Mouse (Mus musculus): ENCODE measurements around the gene Tacstd2.
"Not testable (repeated sequence)": the region's sequence is repeated elsewhere in the genome, so short reads cannot be mapped to it uniquely, and the experiment has no call there.

Gene Tacstd2

DNA sequence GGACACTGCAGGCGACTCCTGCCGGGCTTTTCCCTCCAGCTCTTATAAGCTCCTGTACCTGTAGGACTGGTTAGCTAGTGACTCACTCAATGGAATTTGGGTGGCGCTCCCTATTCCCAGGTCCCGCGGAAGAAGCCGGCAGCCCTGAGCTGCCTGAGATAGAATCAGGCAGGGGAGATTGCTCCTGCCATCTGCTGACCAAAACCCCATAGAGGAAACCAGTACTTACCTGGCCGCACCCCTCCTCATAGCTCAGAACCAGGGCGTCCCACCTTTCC, at the start of gene Tacstd2:
Tacstd2 (minus strand) TSS at position 20 of the 278 bp plus-strand sequence.
- DNase-seq (ENCODE audit: low spot score in 2 of 2), result no peak

DNA sequence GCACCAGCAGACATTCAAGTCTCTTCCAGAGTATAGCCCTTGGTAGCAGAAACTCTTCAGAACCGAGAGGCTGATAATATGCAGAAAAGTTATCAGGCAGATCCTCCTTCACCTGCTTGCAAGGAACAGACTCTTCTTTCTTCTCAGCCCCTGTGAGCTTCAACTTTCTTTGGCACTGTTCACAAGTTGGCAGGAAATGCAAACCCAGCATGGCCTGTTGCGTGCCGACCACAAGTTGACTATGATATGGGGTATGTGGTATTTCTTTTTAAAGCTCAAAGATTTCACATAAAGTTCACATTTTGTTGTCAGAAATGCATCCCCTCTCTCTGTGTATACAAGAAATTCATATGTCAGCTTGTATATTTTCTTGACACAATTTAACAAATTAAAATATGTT, 30.7 kb upstream of the Tacstd2 start:
- DNase-seq (ENCODE audit: low spot score in 2 of 2), result no peak

DNA sequence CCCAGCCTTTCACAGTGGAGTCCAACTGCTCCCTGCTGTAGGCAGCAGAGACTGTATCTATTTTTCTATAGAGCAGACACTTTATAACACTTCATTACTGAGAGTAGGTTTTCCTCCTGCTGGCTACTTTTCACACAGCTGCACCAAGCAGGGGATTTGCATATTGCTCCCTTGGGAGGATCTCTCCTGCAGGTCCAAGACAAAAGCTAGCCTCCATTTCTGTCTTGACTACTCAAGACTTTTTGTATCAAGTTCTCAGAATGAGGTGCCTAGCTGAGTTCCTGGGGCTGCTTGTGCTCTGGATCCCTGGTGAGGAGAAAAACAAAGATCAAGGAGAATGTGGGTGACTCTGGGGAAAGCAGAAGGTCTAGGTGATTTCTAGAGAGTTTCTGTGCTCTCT, 19.8 kb upstream of the Tacstd2 start:
- DNase-seq (ENCODE audit: low spot score in 2 of 2), result no peak

DNA sequence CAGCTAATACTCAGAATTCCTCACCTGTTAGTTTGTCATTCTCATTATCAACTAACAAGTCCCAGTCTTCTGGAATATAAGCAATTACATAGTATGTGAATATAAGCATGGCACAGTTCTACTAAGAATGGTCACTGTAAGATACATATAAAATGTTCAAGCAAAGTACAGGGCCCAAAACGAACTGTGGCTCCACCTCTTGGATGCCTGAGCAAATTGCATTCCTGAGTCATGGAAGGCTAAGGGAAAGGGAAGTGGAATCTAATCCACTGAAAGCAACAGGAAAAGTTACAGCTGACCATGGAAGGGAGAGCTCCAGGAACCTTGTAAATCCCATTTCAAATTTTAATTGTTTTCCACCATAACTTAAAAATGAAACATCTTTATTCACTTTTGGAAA, 14.0 kb upstream of the Tacstd2 start:
- DNase-seq (ENCODE audit: low spot score in 2 of 2), result no peak

DNA sequence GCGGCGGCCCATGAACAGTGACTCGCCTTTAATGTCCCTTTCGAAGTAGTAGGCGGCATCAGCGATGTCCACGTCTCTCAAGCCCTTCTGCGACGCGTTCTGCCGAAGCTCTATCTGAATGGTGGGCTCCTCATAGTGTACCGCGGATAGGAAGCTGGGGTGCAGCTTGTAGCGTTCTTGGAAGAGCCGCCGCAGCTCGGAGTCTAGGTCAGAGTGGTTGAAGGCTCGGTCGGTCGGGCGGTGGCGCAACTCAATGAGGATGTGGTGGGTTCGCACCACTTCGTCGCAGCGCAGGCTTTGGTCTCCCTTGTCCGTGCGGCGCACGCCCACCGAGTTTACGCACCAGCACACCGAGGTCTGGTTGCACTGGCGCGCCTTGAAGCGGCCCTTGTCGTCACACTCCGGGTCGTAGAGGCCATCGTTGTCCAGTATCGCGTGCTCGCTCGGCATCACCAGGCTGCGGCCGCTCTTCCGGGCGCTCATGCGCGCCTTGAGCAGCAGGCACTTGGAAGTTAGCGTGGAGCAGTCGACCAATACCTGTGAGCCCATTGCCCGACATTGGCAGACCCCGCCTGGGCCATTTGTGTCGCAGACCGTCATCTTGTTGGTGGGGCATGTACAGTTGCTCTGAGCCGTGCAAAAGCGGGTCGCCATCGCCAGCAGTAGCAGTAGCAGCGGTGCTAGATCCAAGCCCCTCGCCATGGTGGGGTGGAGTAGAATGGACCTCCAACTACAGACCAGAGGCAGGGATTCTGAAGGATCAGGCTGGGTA, 405 bp downstream of the Tacstd2 start:
- DNase-seq (ENCODE audit: low spot score in 2 of 2), result peak; percentile 25 to 26

DNA sequence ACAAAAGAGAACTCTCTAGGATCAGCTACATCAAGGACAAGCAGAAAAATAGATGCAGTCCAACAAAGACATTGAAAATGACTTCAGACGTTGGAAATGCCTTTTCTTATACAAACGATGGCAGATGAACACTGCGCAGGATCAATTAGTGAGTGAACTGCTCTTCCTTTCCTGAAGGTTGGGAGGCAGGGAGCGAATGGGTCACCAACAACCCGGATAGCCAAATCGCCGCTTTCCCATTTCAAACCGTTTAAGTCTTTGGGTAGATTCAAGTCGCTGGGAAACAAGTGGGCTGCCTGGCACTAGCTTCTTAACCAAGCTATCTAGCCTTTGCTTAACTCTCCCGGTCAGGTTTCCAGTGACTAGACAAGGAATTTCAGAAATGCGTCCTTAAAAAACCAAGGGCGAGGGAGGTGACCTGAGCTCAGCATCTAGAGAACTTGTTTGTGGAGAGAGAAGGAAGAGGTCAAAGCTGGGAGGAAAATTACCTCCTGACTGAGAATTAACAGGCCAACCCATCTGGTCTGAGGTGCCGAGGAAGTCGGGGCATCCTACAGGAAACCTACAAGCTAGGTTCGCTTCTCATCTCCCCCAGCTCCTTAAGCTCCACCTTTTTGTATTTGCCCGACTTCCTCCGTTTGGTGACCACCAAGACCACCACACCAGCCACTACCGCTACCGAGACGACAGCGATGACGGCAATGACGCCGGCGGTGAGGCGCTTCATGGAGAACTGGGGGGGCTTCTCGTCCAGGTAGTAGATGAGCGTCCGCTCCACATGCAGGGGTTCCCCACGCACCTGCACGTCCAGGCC, 1.2 kb downstream of the Tacstd2 start:
- DNase-seq (ENCODE audit: low spot score in 2 of 2), result no peak

DNA sequence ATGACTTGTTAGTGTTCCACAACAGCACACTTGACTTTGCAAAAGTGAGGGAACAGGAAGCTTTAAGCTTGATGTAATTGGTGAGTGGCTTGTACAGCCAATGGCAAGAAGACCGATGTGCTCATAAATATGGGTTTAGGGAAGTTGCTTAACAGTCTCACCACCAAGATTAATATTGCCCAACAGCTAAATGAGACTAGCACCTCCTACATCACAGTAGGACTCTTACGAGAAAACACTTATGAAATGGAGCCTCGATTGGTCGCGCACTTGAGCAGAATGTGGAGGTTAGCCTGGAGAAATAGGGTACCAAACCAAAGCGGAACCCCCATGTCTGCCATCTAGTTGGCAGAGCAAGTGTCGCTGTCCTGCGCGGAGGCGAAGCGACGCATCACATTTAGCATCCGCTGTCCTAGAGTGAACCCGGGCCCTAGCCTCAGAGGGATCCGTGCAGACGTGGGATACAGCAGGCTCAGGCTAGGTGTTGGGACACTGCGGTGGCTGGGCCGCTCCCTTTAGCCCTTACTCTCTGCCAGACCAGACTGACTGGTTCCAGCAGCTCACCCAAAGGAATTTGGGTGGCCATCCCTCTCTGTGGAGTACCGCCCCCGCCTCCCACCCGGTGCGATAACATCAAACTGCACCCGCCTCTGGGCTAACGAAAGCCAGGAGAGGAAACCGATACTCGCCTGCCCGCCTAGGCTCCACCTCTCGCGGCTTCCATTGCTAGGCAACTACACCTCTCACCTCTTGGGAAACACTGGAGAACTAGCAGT, 2.7 kb downstream of the Tacstd2 start:
- peak; percentile 42 to 50 for DNase-seq (ENCODE audit: low spot score in 2 of 2)

DNA sequence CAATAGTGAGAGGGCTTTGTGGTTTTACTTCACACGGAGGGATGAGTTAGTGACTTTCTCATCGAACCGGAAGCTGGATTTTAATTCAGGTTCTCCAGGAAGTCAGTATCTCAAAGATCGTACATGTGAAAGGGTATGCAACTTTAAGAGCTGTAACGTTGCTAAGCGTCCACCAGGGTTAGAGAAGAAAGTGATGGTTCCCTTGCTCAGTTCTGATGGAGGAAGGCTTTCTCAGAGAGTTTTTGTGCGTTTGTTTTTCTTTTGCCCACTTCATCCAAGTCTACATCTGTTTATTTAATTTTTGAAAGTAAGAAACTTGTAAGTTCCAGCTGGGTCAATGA, 3.8 kb downstream of the Tacstd2 start:
- no peak for DNase-seq (ENCODE audit: low spot score in 2 of 2)

DNA sequence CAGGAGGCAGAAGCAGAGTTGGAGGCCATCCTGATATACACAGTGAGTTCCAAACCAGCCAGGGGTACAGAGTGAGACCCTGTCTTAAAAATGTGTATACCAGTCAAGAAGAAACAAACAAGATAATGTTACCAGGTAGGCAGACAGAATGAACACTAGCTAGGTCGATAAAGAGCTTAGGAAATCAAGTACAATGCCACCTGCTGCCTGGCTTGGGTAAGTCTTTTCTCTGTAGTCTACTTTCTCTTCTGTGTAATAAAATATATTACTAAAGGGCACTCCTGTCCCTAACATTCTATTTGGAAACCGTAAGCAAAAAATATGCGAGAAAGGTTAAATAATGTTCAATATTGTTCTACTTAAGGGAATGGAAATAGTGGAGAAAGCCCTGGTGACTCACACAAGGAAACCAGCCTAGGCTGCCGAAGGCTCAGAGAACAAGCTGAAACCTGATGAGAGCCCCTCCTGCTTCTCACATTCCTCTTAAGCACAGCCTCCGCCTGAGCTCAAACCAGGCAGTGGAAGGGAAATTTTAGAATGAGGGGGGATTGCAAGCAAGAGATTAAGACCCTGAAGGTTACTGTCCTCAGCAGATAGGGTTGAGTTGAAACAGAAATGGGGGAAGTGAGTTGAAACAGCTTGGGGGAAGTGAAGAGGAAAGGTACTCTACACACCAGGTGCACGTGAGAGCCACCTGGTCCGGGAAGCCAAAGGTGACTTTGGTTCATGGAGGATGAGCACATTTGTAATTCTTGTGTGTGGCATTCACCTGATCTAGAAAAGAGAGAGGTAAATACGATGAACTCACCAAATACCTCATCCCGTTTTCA, 4.4 kb downstream of the Tacstd2 start:
- peak in 1 of 2 experiments; percentile 34 for DNase-seq (ENCODE audit: low spot score in 2 of 2)

DNA sequence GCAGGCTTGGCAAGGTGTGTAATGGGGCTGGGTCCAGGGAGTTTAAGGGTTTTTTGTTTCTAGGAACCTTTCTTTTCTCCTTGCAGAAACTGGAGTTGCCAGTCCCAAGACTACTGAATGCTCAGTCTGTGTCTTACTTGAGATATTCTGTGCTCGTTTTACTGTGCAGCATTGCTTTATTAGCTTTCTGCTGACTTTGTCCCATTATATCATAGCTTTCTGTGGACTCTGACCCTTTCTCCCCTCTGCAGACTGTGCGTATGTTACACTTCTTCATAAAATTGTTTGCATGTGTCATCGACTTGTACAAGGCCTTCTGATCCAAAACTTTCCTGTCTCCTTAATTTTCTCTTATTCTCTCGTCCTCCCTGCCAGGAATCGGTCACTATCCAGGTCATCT, 9.2 kb downstream of the Tacstd2 start:
- no peak for DNase-seq (ENCODE audit: low spot score in 2 of 2)

DNA sequence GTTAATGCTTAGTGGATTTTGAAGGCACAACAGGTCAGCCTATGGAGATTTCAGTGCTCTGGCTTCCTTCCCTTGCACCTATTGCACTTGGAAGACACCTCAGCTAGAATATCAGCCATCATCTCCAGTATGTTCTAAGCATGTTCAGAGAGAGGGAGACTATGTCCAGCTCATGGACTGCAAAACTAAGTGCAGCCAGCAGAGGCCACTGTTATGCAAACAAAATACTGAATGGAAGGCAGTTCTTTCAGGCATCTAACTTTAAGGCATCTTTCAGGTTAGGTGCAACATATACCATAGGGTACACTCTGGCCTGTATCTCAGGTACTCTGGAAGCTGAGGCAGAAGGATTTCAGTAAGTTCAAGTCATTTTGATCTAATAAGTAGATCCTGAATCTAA, 24.8 kb downstream of the Tacstd2 start:
- peak; percentile 45 to 48 for DNase-seq (ENCODE audit: low spot score in 2 of 2)

DNA sequence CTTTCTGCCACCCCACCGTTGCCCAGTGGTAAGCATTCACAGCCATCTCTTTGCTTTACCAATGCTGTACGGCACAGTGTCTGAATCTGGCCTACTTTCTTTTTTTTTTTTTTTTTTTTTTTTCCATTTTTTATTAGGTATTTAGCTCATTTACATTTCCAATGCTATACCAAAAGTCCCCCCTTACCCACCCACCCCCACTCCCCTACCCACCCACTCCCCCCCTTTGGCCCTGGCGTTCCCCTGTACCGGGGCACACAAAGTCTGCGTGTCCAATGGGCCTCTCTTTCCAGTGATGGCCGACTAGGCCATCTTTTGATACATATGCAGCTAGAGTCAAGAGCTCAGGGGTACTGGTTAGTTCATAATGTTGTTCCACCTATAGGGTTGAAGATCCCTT, 33.7 kb downstream of the Tacstd2 start:
- not testable (repeated sequence) for DNase-seq (ENCODE audit: low spot score in 2 of 2)

DNA sequence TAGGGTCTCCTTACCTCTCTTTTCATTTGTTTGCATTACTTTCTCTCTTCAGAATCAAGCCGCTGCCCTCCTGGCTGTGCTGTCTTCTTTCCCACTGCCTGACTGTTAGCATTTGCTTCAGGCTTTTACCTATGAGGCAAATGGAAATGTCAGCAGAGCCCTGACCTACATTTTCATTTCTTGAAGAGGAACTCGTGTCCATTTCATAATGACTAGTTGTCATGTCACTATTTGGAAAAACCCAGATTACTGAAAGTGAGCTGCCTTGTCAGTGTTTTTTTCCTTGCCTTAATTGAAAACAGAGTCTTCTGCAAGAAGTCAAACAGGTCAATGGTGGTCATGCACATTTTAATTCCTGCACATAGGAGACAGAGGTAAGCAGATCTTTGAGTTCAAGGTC, 43.8 kb downstream of the Tacstd2 start, which contains the start of gene Il23r:
Il23r (minus strand) TSS at position 101 of the 400 bp plus-strand sequence.
- DNase-seq (ENCODE audit: low spot score in 2 of 2), result no peak

Measured in right cerebral cortex, postnatal 10 days (tissue).